Mouse (Mus musculus): Measurements from ENCODE around the gene Adamts14. TPM values are rescaled to one million over a fixed set of nuclear protein-coding genes. Genes with fewer than 3 reads are reported as not detected.

Gene Adamts14
- polyA plus RNA-seq (2014; fragmentation: Illumina TruSeq; extraction: RNeasy Lipid Tissue Mini Kit (QIAGEN cat#74804); ENCODE audit: low read depth, low replicate concordance), result not detected

GRCm38 (mm10) chr10:61273081-61273843, at the start of gene Adamts14:
Adamts14 (minus strand) TSS chr10:61273438.

GRCm38 (mm10) chr10:61297477-61297876, 24.2 kb upstream of the Adamts14 start, which contains the start of gene Prf1:
Prf1 (plus strand) TSS chr10:61297833.

GRCm38 (mm10) chr10:61171654-61172053, 101.6 kb downstream of the Adamts14 start, which contains the start of gene Tbata:
Tbata (plus strand) TSS chr10:61171954.

GRCm38 (mm10) chr10:61147157-61148040, 125.8 kb downstream of the Adamts14 start, which contains the start of gene Sgpl1:
Sgpl1 (minus strand) TSS chr10:61147703.

Other genes starting within 250 kb of the Adamts14 start
- gene Pcbd1, start 184.1 kb downstream of the Adamts14 start, polyA plus RNA-seq (2014; fragmentation: Illumina TruSeq; extraction: RNeasy Lipid Tissue Mini Kit (QIAGEN cat#74804); ENCODE audit: low read depth, low replicate concordance), result 64.8 TPM
- 93.8 TPM for gene Sgpl1, start 125.7 kb downstream of the Adamts14 start, polyA plus RNA-seq (2014; fragmentation: Illumina TruSeq; extraction: RNeasy Lipid Tissue Mini Kit (QIAGEN cat#74804); ENCODE audit: low read depth, low replicate concordance)
- gene Tbata, start 101.5 kb downstream of the Adamts14 start, polyA plus RNA-seq (2014; fragmentation: Illumina TruSeq; extraction: RNeasy Lipid Tissue Mini Kit (QIAGEN cat#74804); ENCODE audit: low read depth, low replicate concordance), result not detected
- 0.16 TPM for gene Prf1, start 24.4 kb upstream of the Adamts14 start, polyA plus RNA-seq (2014; fragmentation: Illumina TruSeq; extraction: RNeasy Lipid Tissue Mini Kit (QIAGEN cat#74804); ENCODE audit: low read depth, low replicate concordance)
- gene Pald1, start 110.1 kb upstream of the Adamts14 start, polyA plus RNA-seq (2014; fragmentation: Illumina TruSeq; extraction: RNeasy Lipid Tissue Mini Kit (QIAGEN cat#74804); ENCODE audit: low read depth, low replicate concordance), result 0.54 TPM
- not detected for gene Nodal, start 144.5 kb upstream of the Adamts14 start, polyA plus RNA-seq (2014; fragmentation: Illumina TruSeq; extraction: RNeasy Lipid Tissue Mini Kit (QIAGEN cat#74804); ENCODE audit: low read depth, low replicate concordance)
- 43.8 TPM for gene Eif4ebp2, start 179.2 kb upstream of the Adamts14 start, polyA plus RNA-seq (2014; fragmentation: Illumina TruSeq; extraction: RNeasy Lipid Tissue Mini Kit (QIAGEN cat#74804); ENCODE audit: low read depth, low replicate concordance)
- 2.2 TPM for gene Lrrc20, start 202.4 kb upstream of the Adamts14 start, polyA plus RNA-seq (2014; fragmentation: Illumina TruSeq; extraction: RNeasy Lipid Tissue Mini Kit (QIAGEN cat#74804); ENCODE audit: low read depth, low replicate concordance)